Mouse (Mus musculus) megakaryocyte, embryonic 14.5 days (primary cell): ENCODE data around the gene Rp9.

Experiments
- FLI1 ChIP-seq: IDR thresholded peaks from 2 replicates; pipeline ENCODE4 v1.6.1; 2012; ENCODE audit warnings: low read length, inconsistent platforms, mixed read lengths
- GATA1 ChIP-seq: IDR thresholded peaks from 3 replicates; pipeline ENCODE4 v1.6.1; 2012; ENCODE audit warnings: mixed read lengths, low read length, inconsistent platforms, borderline replicate concordance

GRCm38 (mm10) chr9:22497021-22497767 is 27.7 kb upstream of the Rp9 start:
- TF ChIP-seq GATA1, result no peak
- no peak for TF ChIP-seq FLI1
